Mouse (Mus musculus) intestine, embryonic 15.5 days (tissue): ENCODE results near the gene Ctdsp1. TPM values are rescaled to one million over a fixed set of nuclear protein-coding genes. Genes with fewer than 3 reads are reported as not detected.

Experiments used
- ATAC-seq: fragments of 200-750 bp; cut with Nextera tagmentation; 2 replicates; pipeline ENCODE4 v1.8.0; 2017; ENCODE audit warnings: moderate TSS enrichment, moderate library complexity
- H3K27ac ChIP-seq: fragments of 300-500 bp; sonication (generic); 2 replicates; pipeline ENCODE4 v1.5.1; 2015; ENCODE audit warnings: mild to moderate bottlenecking, inconsistent platforms
- H3K27me3 ChIP-seq: fragments of 300-500 bp; sonication (generic); replicated peaks from 2 replicates; pipeline ENCODE4 v1.6.1; 2015; ENCODE audit warnings: inconsistent platforms
- H3K36me3 ChIP-seq: fragments of 300-500 bp; sonication (generic); 2 replicates; pipeline ENCODE4 v1.6.1; 2015; ENCODE audit warnings: inconsistent platforms
- H3K4me1 ChIP-seq: fragments of 300-500 bp; sonication (generic); replicated peaks from 2 replicates; pipeline ENCODE4 v1.6.1; 2015; ENCODE audit warnings: inconsistent platforms
- H3K4me2 ChIP-seq: fragments of 300-500 bp; sonication (generic); replicated peaks from 2 replicates; pipeline ENCODE4 v1.6.1; 2015; ENCODE audit warnings: mild to moderate bottlenecking, inconsistent platforms
- H3K4me3 ChIP-seq: fragments of 300-500 bp; sonication (generic); replicated peaks from 2 replicates; pipeline ENCODE4 v1.5.1; 2015; ENCODE audit warnings: inconsistent platforms
- H3K9ac ChIP-seq: fragments of 300-500 bp; sonication (generic); 2 replicates; pipeline ENCODE4 v1.6.1; 2015; ENCODE audit warnings: inconsistent platforms
- H3K9me3 ChIP-seq: fragments of 300-500 bp; sonication (generic); 2 replicates; pipeline ENCODE4 v1.6.1; 2016; ENCODE audit warnings: inconsistent platforms
- WGBS: fragments of 180-500 bp; shearing (Covaris S2); methylation state at CpG from one replicate; pipeline ENCODE4 v1.1.7; 2015; 5-methylcytosine and 5-hydroxymethylcytosine counted together
- microRNA counts: library from miRNA; unstranded; fragments of <30 nt; microRNA quantifications from one replicate; lab custom pipeline; 2016
- polyA plus RNA-seq: library from polyadenylated mRNA; unstranded; fragments of >200 nt; fragmentation: Nextera tagmentation; extraction: Ambion mirVana; gene quantifications from 2 replicates; pipeline ENCODE4 v1.2.1, GENCODE M21; 2015

The Ctdsp1 gene
- polyA plus RNA-seq, 1 experiment from 2014 or later: 75.4 TPM

DNA sequence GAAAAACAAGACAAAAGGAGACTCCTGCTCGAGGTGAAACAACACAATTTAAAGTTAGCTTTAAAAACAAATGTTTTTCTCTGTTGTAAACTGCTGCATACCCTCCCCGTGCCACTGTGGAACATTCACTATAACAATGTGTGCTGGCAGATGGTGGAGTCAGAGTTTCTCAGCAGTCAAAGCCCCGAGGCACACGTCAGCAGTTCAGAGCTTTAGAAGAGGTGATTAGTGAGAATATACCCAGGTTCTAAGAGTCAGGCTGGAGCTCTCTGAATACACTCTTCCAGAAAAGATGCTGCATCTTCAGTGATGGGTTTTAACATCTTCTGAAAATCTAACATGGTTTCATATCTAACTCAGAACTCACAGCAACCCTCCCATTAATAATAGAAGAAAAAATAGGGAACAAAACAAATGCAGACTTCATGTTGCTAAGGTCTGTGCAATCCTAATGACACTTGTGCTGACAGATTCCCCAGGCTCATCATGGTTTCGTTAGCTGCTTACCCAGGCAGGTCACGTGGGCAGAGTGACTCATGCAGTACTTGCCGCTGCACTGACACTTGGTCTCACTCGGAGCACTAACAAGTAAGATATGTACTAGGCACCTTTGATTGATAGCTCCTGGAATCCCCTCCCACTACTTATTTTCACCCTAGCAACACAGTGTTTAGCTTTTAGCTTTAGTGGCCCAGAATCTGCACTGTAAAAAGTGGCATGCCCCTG, 46.6 kb downstream of the Ctdsp1 start:
- Histone ChIP-seq H3K36me3 (peaks cover 16% of the 10 kb centered on the region), H3K4me2 (no peak overlapping the region), H3K4me1 (no peaks in the 10 kb centered on the region), H3K9me3 (no peaks in the 10 kb centered on the region), H3K9ac (no peak overlapping the region), H3K4me3 (no peak overlapping the region), H3K27me3 (no peaks in the 10 kb centered on the region), H3K27ac (no peak overlapping the region)
- WGBS: 65% methylated on average over 8 of the region's 8 CpGs
- peak; percentile 64 for ATAC-seq

DNA sequence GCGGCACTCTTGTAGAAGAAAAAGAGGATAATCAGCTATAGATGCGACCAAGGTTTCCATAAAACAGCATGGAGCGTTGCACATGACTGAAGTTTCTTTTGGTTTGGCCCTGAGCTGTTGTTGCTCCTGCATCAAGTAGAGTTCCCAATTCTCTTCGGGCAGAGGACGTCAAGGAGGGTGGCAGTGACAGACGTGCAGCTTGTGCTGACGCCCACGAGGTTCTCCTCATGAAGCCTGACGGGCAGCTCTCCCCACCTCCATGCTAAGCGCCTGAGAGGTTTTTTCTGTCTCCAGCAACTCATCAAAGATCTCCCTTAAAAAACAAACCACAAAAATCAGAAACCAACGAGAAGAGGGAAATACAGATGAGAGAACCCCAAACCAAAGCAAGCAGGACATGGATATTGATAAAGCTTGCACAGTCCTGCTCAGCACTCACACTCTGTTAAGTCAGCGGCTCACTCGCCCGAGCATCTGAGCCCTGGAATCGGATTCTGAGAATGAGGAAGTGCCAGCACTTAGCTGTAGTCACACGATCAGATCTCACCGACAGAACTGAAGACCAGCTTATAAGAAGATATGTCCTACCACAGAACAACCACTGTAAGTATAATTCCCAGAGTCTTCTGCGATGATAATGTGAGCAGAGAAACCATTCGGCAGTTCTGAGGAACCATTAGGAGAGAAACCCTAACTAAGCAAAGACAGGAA, 48.0 kb downstream of the Ctdsp1 start:
- Histone ChIP-seq H3K4me1 (no peaks in the 10 kb centered on the region), H3K36me3 (peaks cover 11% of the 10 kb centered on the region), H3K27me3 (no peaks in the 10 kb centered on the region)

DNA sequence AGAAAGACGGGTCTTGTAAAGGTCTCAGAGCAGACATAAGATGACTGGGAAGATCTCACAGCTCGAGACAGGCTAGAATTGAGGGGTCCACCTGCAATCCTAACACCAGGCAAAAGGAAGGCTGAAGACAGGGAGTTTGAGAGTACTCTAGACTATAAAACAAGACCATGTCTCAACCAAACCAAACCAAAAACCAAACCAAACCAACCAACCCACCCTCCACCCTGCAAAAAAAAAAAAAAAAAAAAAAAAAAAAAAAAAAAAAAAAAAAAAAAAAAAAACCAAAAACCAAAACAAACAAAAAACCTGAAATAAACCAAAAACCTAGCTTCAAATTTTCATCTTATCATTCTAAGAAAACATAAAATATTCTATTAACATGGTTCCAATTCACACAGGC, 53.2 kb downstream of the Ctdsp1 start:
- WGBS: 91% methylated on average over 2 of the region's 2 CpGs
- Histone ChIP-seq H3K4me2 (no peak overlapping the region), H3K27me3 (no peaks in the 10 kb centered on the region), H3K27ac (no peak overlapping the region), H3K36me3 (peaks cover 9% of the 10 kb centered on the region), H3K9me3 (no peaks in the 10 kb centered on the region), H3K4me3 (no peak overlapping the region), H3K4me1 (no peaks in the 10 kb centered on the region), H3K9ac (no peak overlapping the region)
- ATAC-seq: no peak

More for the DNA sequence above, 48.0 kb downstream of the Ctdsp1 start:
- Histone ChIP-seq H3K27ac (no peak overlapping the region), H3K9ac (no peak overlapping the region), H3K9me3 (no peaks in the 10 kb centered on the region), H3K4me2 (no peak overlapping the region), H3K4me3 (no peak overlapping the region)
- 88% methylated on average over 19 of the region's 19 CpGs for WGBS
- no peak for ATAC-seq

MicroRNA genes within 50 kb of the gene (microRNA counts, 519-probe panel; counts per million panel counts)
- microRNA mmu-miR-26b (lab: Ali Mortazavi, UCI): 3,365 counts per million, percentile 83 among the panel's probes with 10 or more counts

Other genes with a start within 250 kb of the Ctdsp1 start
- 0.24 and 0.35 TPM in 2 replicates for gene Cxcr2, start 237.5 kb upstream of the Ctdsp1 start, polyA plus RNA-seq
- not detected in 2 replicates for gene Cxcr1, start 196.9 kb upstream of the Ctdsp1 start, polyA plus RNA-seq
- gene Arpc2, start 155.4 kb upstream of the Ctdsp1 start, polyA plus RNA-seq: 518 and 584 TPM in 2 replicates
- 3.1 and 3.3 TPM in 2 replicates for gene Gpbar1, start 113.0 kb upstream of the Ctdsp1 start, polyA plus RNA-seq
- 225 and 244 TPM in 2 replicates for gene Aamp, start 106.8 kb upstream of the Ctdsp1 start, polyA plus RNA-seq
- gene Pnkd, start 106.6 kb upstream of the Ctdsp1 start, polyA plus RNA-seq: 120 and 127 TPM in 2 replicates
- gene Tmbim1, start 85.9 kb upstream of the Ctdsp1 start, polyA plus RNA-seq: 54.9 and 64.3 TPM in 2 replicates
- 0.39 and 0.53 TPM in 2 replicates for gene Catip, start 29.4 kb upstream of the Ctdsp1 start, polyA plus RNA-seq
- 6.4 and 6.7 TPM in 2 replicates for gene Slc11a1, start 16.3 kb upstream of the Ctdsp1 start, polyA plus RNA-seq
- 135 and 146 TPM in 2 replicates for gene Vil1, start 17.9 kb downstream of the Ctdsp1 start, polyA plus RNA-seq
- gene Cnot9, start 114.5 kb downstream of the Ctdsp1 start, polyA plus RNA-seq: 58.9 and 61.4 TPM in 2 replicates
- gene Plcd4, start 151.4 kb downstream of the Ctdsp1 start, polyA plus RNA-seq: 0.29 TPM in 1 of 2 replicates, not detected in the other
- 22.2 and 26.0 TPM in 2 replicates for gene Usp37, start 152.8 kb downstream of the Ctdsp1 start, polyA plus RNA-seq
- 4.6 and 5.4 TPM in 2 replicates for gene Zfp142, start 196.7 kb downstream of the Ctdsp1 start, polyA plus RNA-seq
- gene Bcs1l, start 196.8 kb downstream of the Ctdsp1 start, polyA plus RNA-seq: 21.9 and 22.1 TPM in 2 replicates
- 28.2 and 30.2 TPM in 2 replicates for gene Rnf25, start 209.9 kb downstream of the Ctdsp1 start, polyA plus RNA-seq
- 4.0 and 5.3 TPM in 2 replicates for gene Stk36, start 209.9 kb downstream of the Ctdsp1 start, polyA plus RNA-seq